Mouse (Mus musculus): Measurements from ENCODE around the gene 1700025G04Rik. TPM values are rescaled to one million over a fixed set of nuclear protein-coding genes. Genes with fewer than 3 reads are reported as not detected.

The 1700025G04Rik gene
- polyA plus RNA-seq, 1 experiment = 24.7 TPM

GRCm38 (mm10) chr1:151926141-151926540, 163.8 kb downstream of the 1700025G04Rik start:
- H3K27ac ChIP-seq (ENCODE audit: insufficient read depth, low read length) = no peak overlapping the region

GRCm38 (mm10) chr1:151925738-151926137, 164.2 kb downstream of the 1700025G04Rik start:
- H3K27ac ChIP-seq (ENCODE audit: insufficient read depth, low read length) = no peak overlapping the region
- peaks cover 5% of the 10 kb centered on the region; the same call in 1 of the 2 replicates for H3K4me1 ChIP-seq (ENCODE audit: control insufficient read depth, insufficient read depth, low read length)
- no peak overlapping the region for H3K4me3 ChIP-seq (ENCODE audit: insufficient read depth, low read length)
- TF ChIP-seq CTCF (IDR thresholded peaks at IDR 0.05; ENCODE audit: extremely low read depth, insufficient read depth, low read length) (no peak), POLR2A (IDR thresholded peaks at IDR 0.05; ENCODE audit: extremely low read depth, insufficient read depth, low read length) (no peak)

More at GRCm38 (mm10) chr1:151926141-151926540, 163.8 kb downstream of the 1700025G04Rik start:
- TF ChIP-seq POLR2A (IDR thresholded peaks at IDR 0.05; ENCODE audit: extremely low read depth, insufficient read depth, low read length) (no peak), CTCF (IDR thresholded peaks at IDR 0.05; ENCODE audit: extremely low read depth, insufficient read depth, low read length) (no peak)
- Histone ChIP-seq H3K4me1 (ENCODE audit: control insufficient read depth, insufficient read depth, low read length) (peaks cover 5% of the 10 kb centered on the region; the same call in 1 of the 2 replicates), H3K4me3 (ENCODE audit: insufficient read depth, low read length) (no peak overlapping the region)

- H3K27ac ChIP-seq (ENCODE audit: insufficient read depth, low read length) = no peak overlapping the region
- no peak for TF ChIP-seq POLR2A (IDR thresholded peaks at IDR 0.05; ENCODE audit: extremely low read depth, insufficient read depth, low read length)
- TF ChIP-seq CTCF (IDR thresholded peaks at IDR 0.05; ENCODE audit: extremely low read depth, insufficient read depth, low read length) = no peak
- H3K4me3 ChIP-seq (ENCODE audit: insufficient read depth, low read length) = no peak overlapping the region
- H3K4me1 ChIP-seq (ENCODE audit: control insufficient read depth, insufficient read depth, low read length) = no peaks in the 10 kb centered on the region
Observed at GRCm38 (mm10) chr1:151918806-151919357, 171.0 kb downstream of the 1700025G04Rik start.

DNA sequence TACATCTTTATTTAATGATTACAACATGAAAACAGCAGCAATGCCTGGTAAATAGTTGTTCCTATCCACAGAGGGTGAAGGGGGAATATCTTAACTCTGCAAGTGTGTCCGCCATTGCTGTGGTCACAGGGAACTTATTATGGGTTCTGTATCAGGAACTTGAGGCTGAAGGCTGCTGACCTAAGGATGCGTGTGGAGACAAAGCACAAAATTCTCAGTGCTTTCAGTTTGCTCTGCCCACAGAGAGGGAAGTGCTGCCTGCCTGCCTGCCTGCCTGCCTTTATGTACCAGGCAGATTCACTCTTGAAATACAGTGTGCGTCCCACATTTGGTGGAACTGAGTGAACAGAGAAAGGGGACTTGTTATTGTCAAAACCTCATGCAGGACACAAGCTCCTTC, 172.2 kb downstream of the 1700025G04Rik start:
- no peak for TF ChIP-seq POLR2A (IDR thresholded peaks at IDR 0.05; ENCODE audit: extremely low read depth, insufficient read depth, low read length)
- TF ChIP-seq CTCF (IDR thresholded peaks at IDR 0.05; ENCODE audit: extremely low read depth, insufficient read depth, low read length) = no peak
- H3K4me3 ChIP-seq (ENCODE audit: insufficient read depth, low read length) = no peak overlapping the region
- no peaks in the 10 kb centered on the region for H3K4me1 ChIP-seq (ENCODE audit: control insufficient read depth, insufficient read depth, low read length)
- H3K27ac ChIP-seq (ENCODE audit: insufficient read depth, low read length) = no peak overlapping the region

- H3K4me1 ChIP-seq (ENCODE audit: control insufficient read depth, insufficient read depth, low read length) = no peaks in the 10 kb centered on the region
- TF ChIP-seq POLR2A (IDR thresholded peaks at IDR 0.05; ENCODE audit: extremely low read depth, insufficient read depth, low read length) (no peak), CTCF (IDR thresholded peaks at IDR 0.05; ENCODE audit: extremely low read depth, insufficient read depth, low read length) (no peak)
- no peak overlapping the region for H3K27ac ChIP-seq (ENCODE audit: insufficient read depth, low read length)
- H3K4me3 ChIP-seq (ENCODE audit: insufficient read depth, low read length) = no peak overlapping the region
Observed at GRCm38 (mm10) chr1:151914494-151914893, 175.4 kb downstream of the 1700025G04Rik start.

- Histone ChIP-seq H3K4me1 (ENCODE audit: control insufficient read depth, insufficient read depth, low read length) (no peaks in the 10 kb centered on the region), H3K4me3 (ENCODE audit: insufficient read depth, low read length) (no peak overlapping the region), H3K27ac (ENCODE audit: insufficient read depth, low read length) (no peak overlapping the region)
- no peak for TF ChIP-seq CTCF (IDR thresholded peaks at IDR 0.05; ENCODE audit: extremely low read depth, insufficient read depth, low read length)
- no peak for TF ChIP-seq POLR2A (IDR thresholded peaks at IDR 0.05; ENCODE audit: extremely low read depth, insufficient read depth, low read length)
Observed at GRCm38 (mm10) chr1:151907014-151907413, 182.9 kb downstream of the 1700025G04Rik start.

- Histone ChIP-seq H3K4me3 (ENCODE audit: insufficient read depth, low read length) (no peak overlapping the region), H3K27ac (ENCODE audit: insufficient read depth, low read length) (no peak overlapping the region), H3K4me1 (ENCODE audit: control insufficient read depth, insufficient read depth, low read length) (no peaks in the 10 kb centered on the region)
- no peak for TF ChIP-seq POLR2A (IDR thresholded peaks at IDR 0.05; ENCODE audit: extremely low read depth, insufficient read depth, low read length)
- no peak for TF ChIP-seq CTCF (IDR thresholded peaks at IDR 0.05; ENCODE audit: extremely low read depth, insufficient read depth, low read length)
Observed at GRCm38 (mm10) chr1:151900706-151901360, 189.1 kb downstream of the 1700025G04Rik start.

DNA sequence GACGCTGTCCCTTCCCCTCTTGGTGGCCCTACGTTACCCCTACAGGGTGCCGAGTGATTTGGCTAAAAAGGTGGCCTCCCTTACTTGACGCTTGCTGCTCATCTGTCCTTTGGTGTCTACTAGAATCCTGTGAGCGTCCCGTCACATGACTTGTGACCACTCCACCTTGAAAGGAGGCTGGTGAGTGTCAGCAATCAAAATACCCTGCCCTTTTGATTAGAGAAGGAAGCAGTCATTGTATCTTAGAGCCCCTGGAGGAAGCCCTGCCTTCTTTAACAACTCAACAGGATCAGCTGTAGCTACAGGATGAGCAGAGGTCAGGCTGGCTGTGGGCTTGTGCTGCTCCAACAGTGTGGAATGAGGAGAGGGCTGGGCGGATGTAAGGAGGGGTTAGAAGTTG, 190.0 kb downstream of the 1700025G04Rik start:
- no peak for TF ChIP-seq CTCF (IDR thresholded peaks at IDR 0.05; ENCODE audit: extremely low read depth, insufficient read depth, low read length)
- no peak for TF ChIP-seq POLR2A (IDR thresholded peaks at IDR 0.05; ENCODE audit: extremely low read depth, insufficient read depth, low read length)
- no peaks in the 10 kb centered on the region for H3K4me1 ChIP-seq (ENCODE audit: control insufficient read depth, insufficient read depth, low read length)
- no peak overlapping the region for H3K27ac ChIP-seq (ENCODE audit: insufficient read depth, low read length)

GRCm38 (mm10) chr1:151895406-151895805, 194.5 kb downstream of the 1700025G04Rik start:
- Histone ChIP-seq H3K27ac (ENCODE audit: insufficient read depth, low read length) (no peak overlapping the region), H3K4me3 (ENCODE audit: insufficient read depth, low read length) (no peak overlapping the region), H3K4me1 (ENCODE audit: control insufficient read depth, insufficient read depth, low read length) (peaks cover 8% of the 10 kb centered on the region; the same call in 1 of the 2 replicates)
- TF ChIP-seq POLR2A (IDR thresholded peaks at IDR 0.05; ENCODE audit: extremely low read depth, insufficient read depth, low read length) (no peak), CTCF (IDR thresholded peaks at IDR 0.05; ENCODE audit: extremely low read depth, insufficient read depth, low read length) (no peak)

More for the DNA sequence above, 190.0 kb downstream of the 1700025G04Rik start:
- no peak overlapping the region for H3K4me3 ChIP-seq (ENCODE audit: insufficient read depth, low read length)

- no peak overlapping the region for H3K4me3 ChIP-seq (ENCODE audit: insufficient read depth, low read length)
- H3K4me1 ChIP-seq (ENCODE audit: control insufficient read depth, insufficient read depth, low read length) = peaks cover 9% of the 10 kb centered on the region; the same call in 1 of the 2 replicates
- no peak overlapping the region for H3K27ac ChIP-seq (ENCODE audit: insufficient read depth, low read length)
- TF ChIP-seq CTCF (IDR thresholded peaks at IDR 0.05; ENCODE audit: extremely low read depth, insufficient read depth, low read length) (no peak), POLR2A (IDR thresholded peaks at IDR 0.05; ENCODE audit: extremely low read depth, insufficient read depth, low read length) (no peak)
Observed at GRCm38 (mm10) chr1:151893976-151894375, 195.9 kb downstream of the 1700025G04Rik start.

All from cortical plate, adult 2 months (tissue).